Mouse (Mus musculus) hindbrain, embryonic 10.5 days (tissue): ENCODE measurements around the gene Tspan18. TPM values are rescaled to one million over a fixed set of nuclear protein-coding genes. Genes with fewer than 3 reads are reported as not detected.

Experiments used
- DNase-seq: peaks from one replicate; pipeline ENCODE4 v3.0.0-alpha.2; 2017; ENCODE audit warnings: low spot score
- H3K27ac ChIP-seq: fragments of 300-500 bp; sonication (generic); 2 replicates; pipeline ENCODE4 v1.5.1; 2016; ENCODE audit warnings: mild to moderate bottlenecking, moderate library complexity
- H3K27me3 ChIP-seq: fragments of 300-500 bp; sonication (generic); 2 replicates; pipeline ENCODE4 v1.6.1; 2016; ENCODE audit warnings: mild to moderate bottlenecking; ENCODE audit not compliant: poor library complexity, insufficient read depth, severe bottlenecking
- H3K36me3 ChIP-seq: fragments of 300-500 bp; sonication (generic); 2 replicates; pipeline ENCODE4 v1.6.1; 2016; ENCODE audit warnings: mild to moderate bottlenecking, moderate library complexity
- H3K4me1 ChIP-seq: fragments of 300-500 bp; sonication (generic); replicated peaks from 2 replicates; pipeline ENCODE4 v1.6.1; 2016; ENCODE audit warnings: mild to moderate bottlenecking
- H3K4me3 ChIP-seq: fragments of 300-500 bp; sonication (generic); 2 replicates; pipeline ENCODE4 v1.5.1; 2016; ENCODE audit warnings: mild to moderate bottlenecking, moderate library complexity
- H3K9me3 ChIP-seq: fragments of 300-500 bp; sonication (generic); 2 replicates; pipeline ENCODE4 v1.6.1; 2016; ENCODE audit warnings: mild to moderate bottlenecking, moderate library complexity
- WGBS: fragments of 180-500 bp; shearing (Covaris S2); methylation state at CpG from one replicate; pipeline ENCODE4 v1.1.7; 2016; 5-methylcytosine and 5-hydroxymethylcytosine counted together
- polyA plus RNA-seq: library from polyadenylated mRNA; unstranded; fragments of >200 nt; fragmentation: Nextera tagmentation; extraction: Ambion mirVana; gene quantifications from 2 replicates; pipeline ENCODE4 v1.2.1, GENCODE M21; 2016

Gene Tspan18
- polyA plus RNA-seq, 1 experiment from 2014 or later, result 55.1 TPM

GRCm38 (mm10) chr2:93193806-93194205, 140.5 kb downstream of the Tspan18 start:
- Histone ChIP-seq H3K27ac (peak overlapping the region; percentile 97), H3K9me3 (no peaks in the 10 kb centered on the region), H3K4me1 (peaks cover 89% of the 10 kb centered on the region), H3K27me3 (no peaks in the 10 kb centered on the region), H3K36me3 (peaks cover 80% of the 10 kb centered on the region), H3K4me3 (no peak overlapping the region)
- DNase-seq, result no peak
- 60% methylated on average over 4 of the region's 4 CpGs for WGBS

- Histone ChIP-seq H3K9me3 (no peaks in the 10 kb centered on the region), H3K4me1 (peaks cover 86% of the 10 kb centered on the region), H3K27ac (peak overlapping the region; percentile 97), H3K27me3 (0 out of 2 replicates have a peak, but pooled peaks cover under 1% of the 10 kb centered on the region), H3K36me3 (peaks cover 68% of the 10 kb centered on the region), H3K4me3 (peak overlapping the region; percentile 92)
- DNase-seq, result no peak
- 7% methylated on average over 6 of the region's 6 CpGs for WGBS
Observed at GRCm38 (mm10) chr2:93192671-93193080, 141.6 kb downstream of the Tspan18 start.

GRCm38 (mm10) chr2:93192182-93192560, 142.1 kb downstream of the Tspan18 start:
- H3K4me3 ChIP-seq, result peak overlapping the region; percentile 92
- H3K36me3 ChIP-seq, result peaks cover 63% of the 10 kb centered on the region
- H3K4me1 ChIP-seq, result peaks cover 89% of the 10 kb centered on the region
- WGBS, result 50% methylated on average over 9 of the region's 9 CpGs
- no peak for DNase-seq
- peak overlapping the region; percentile 97 for H3K27ac ChIP-seq
- no peaks in the 10 kb centered on the region for H3K9me3 ChIP-seq
- H3K27me3 ChIP-seq, result 0 out of 2 replicates have a peak, but pooled peaks cover 3% of the 10 kb centered on the region

DNA sequence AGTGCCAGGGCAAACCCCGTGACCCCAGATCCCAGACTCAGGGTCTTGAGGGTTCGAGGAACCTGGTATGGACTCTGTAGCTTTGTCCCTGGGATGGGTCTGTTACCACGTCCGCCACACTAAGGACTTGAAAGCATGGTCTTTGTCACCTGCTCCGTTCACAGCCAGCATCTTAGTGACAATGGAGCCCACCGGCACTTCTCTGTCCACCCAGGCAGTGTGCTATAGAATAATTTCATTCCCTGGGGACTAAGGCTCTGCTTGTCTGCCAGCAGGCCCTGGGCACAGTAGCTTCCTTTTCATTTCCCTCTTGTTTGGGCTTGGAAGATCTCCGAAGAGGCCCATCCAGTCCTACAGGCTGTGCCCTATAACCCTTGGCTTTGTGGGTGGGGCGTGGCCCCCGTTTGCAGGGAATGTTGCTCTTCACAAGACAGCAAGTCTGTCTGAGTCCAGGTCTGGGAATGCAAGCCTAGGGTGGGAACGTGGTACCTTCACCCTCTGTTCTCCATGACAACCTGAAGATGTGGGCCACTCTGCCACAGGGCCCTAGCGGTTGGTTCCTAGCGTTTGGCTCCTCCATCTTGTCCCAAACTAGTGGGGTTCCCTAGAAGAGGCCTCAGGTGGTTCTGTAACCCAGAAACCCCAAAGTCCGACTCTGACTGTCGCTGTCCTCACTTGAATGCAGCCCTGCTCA, 142.7 kb downstream of the Tspan18 start:
- H3K4me1 ChIP-seq, result peaks cover 91% of the 10 kb centered on the region
- WGBS, result 46% methylated on average over 14 of the region's 14 CpGs
- no peaks in the 10 kb centered on the region for H3K9me3 ChIP-seq
- H3K36me3 ChIP-seq, result peaks cover 58% of the 10 kb centered on the region
- peak overlapping the region; percentile 92 for H3K4me3 ChIP-seq
- DNase-seq, result no peak
- H3K27ac ChIP-seq, result peak overlapping the region; percentile 97
- peaks cover 8% of the 10 kb centered on the region for H3K27me3 ChIP-seq

DNA sequence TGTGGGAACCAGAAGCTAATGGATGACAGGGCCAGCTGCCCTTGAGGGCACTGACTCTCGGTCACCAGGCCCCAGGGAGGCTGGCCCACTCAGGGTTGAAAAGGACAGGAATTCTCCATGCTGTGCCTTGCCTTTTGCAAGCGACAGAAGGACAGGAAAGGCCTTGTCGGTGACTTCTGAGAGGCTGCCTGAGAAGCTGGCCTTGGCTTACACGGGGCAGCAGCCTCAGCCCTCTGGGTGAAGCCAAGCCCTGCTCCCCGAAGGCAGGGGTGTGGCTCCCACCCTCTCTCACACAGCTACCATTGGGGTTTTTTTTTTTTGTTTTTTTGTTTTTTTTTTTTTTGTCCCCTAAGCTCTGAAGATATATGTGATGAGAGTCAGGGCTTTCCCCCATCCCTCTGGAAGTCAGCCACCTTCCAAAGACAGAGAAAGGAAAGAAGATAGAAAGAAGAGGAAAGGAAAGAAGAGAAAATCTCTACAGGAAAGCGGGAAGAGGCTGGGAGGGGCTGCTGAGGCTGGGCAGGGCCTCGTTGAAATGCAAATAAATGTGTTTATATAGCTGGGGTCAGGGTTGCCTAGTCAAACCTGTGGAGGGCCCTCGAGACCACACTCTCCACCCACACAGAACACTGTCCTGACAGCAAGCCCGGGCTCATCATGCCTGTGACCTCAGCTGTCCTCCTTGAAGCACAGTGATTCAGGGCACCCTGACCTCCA, 143.4 kb downstream of the Tspan18 start:
- peak overlapping the region; percentile 92 for H3K4me3 ChIP-seq
- peaks cover 51% of the 10 kb centered on the region for H3K36me3 ChIP-seq
- peaks cover 15% of the 10 kb centered on the region for H3K27me3 ChIP-seq
- H3K27ac ChIP-seq, result peak overlapping the region; percentile 97
- H3K4me1 ChIP-seq, result peaks cover 86% of the 10 kb centered on the region
- 5% methylated on average over 9 of the region's 9 CpGs for whole genome bisulfite sequencing
- peak; percentile 77 for DNase-seq
- no peaks in the 10 kb centered on the region for H3K9me3 ChIP-seq

DNA sequence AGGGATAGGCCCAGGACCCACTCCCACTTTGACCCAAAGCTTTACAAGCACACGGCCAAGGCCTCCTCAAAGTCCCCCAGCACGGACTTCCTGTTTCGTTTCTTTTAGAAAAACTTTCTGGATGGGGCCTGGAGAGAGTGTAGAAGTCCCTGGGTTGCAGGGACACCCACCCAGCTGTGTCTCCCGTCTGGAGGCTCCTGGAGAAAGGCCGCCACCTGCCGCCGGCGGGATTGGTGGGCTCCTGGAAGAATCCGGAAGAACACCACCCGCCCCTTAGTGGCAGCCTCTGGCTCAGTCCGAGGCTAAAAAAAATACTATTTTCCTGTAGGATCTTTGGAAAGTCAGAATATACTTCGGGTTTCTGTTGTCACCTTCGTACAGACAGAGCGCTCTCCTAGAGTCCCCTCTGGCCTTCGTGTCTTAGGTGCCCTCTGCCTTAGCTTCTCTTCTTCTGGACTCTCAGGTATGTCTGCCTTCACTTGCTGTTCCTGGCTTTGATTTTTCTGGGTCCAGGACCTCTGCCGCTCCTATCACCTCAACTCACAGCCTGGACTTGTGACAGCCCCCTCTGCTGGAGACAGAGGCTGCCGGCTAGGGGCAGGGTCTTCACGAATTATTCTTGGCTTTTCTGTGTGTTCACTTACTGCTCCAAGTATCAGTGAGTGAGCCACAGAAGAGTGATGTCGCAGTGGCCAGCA, 145.4 kb downstream of the Tspan18 start:
- 8% methylated on average over 19 of the region's 19 CpGs for WGBS
- Histone ChIP-seq H3K9me3 (no peaks in the 10 kb centered on the region), H3K36me3 (peaks cover 31% of the 10 kb centered on the region), H3K4me1 (peaks cover 71% of the 10 kb centered on the region), H3K27me3 (peaks cover 34% of the 10 kb centered on the region), H3K4me3 (peak overlapping the region; percentile 92), H3K27ac (peak overlapping the region; percentile 97)
- DNase-seq, result peak; percentile 62

- H3K27me3 ChIP-seq, result peaks cover 41% of the 10 kb centered on the region
- peaks cover 26% of the 10 kb centered on the region for H3K36me3 ChIP-seq
- peak; percentile 68 for DNase-seq
- H3K4me1 ChIP-seq, result peaks cover 68% of the 10 kb centered on the region
- WGBS, result under 1% methylated on average over 53 of the region's 53 CpGs
- H3K9me3 ChIP-seq, result no peaks in the 10 kb centered on the region
- peak overlapping the region; percentile 92 for H3K4me3 ChIP-seq
- H3K27ac ChIP-seq, result peak overlapping the region; percentile 97
Observed at GRCm38 (mm10) chr2:93188020-93188760, 146.1 kb downstream of the Tspan18 start.

DNA sequence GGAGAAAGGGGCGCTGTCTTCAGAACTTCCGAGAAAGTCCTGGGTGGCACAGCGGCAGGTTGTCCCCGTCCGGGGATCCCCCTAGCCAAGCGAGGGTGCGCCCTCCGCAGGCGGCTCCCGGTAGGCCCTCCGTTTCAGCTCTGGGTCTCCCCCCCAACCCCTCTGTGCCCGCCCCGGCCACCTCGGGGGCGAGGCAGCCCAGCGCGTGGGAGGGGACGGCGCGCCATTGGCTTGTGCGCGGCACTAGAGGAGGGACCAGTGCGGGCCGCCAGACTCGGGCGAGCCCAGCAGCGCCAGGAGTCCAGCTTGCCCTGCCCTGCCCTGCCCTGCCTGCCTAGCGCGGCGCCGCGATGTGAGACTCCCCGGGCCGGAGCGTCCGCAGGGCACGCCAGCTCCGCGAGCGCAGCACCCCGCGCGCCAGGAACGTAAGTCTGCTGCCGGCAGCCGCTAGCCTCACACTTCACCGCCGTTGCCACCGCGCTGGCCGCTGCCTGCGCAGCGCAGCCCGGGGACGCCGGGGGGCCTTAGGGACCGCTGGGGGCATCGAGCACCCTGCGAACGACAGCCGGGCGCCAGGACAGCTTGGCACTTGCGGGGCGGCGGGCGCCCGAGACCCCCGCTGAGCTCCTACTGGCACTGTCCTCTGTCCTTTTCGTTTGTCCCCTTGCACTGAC, 146.8 kb downstream of the Tspan18 start, which contains the start of gene Trp53i11:
Gene Trp53i11, plus strand, starts transcription at position 226 of the 674 bp plus-strand sequence.
- Histone ChIP-seq H3K36me3 (peaks cover 21% of the 10 kb centered on the region), H3K27me3 (peaks cover 48% of the 10 kb centered on the region), H3K4me3 (peak within 1 kb of the TSS; percentile 92), H3K9me3 (no peaks in the 10 kb centered on the region), H3K27ac (peak within 1 kb of the TSS; percentile 97), H3K4me1 (peaks cover 68% of the 10 kb centered on the region)
- DNase-seq, result peak; percentile 91
- WGBS, result under 1% methylated on average over 68 of the region's 69 CpGs

DNA sequence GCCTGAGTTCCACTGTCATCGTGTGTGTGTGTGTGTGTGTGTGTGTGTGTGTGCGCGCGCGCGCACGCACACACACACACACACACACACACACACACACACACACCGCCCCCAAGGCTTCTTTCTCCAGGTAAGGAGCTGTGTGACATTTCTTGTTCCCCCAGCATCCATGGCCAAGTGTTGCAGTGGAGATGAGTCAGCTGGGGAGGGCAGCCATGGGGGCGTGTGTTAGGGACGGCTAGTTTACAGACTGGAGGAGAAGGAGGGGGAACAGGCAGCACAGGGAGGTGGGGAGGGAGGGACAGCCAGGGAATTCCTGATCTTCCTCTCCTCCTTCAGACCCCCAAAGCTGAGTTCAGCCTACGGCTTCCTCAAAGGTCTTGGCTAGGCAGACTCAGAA, 151.4 kb downstream of the Tspan18 start:
- Histone ChIP-seq H3K27me3 (peaks cover 94% of the 10 kb centered on the region), H3K4me1 (peaks cover 70% of the 10 kb centered on the region), H3K36me3 (no peaks in the 10 kb centered on the region), H3K4me3 (no peak overlapping the region), H3K27ac (peak overlapping the region; percentile 40), H3K9me3 (no peaks in the 10 kb centered on the region)
- WGBS, result 69% methylated on average over 10 of the region's 11 CpGs
- no peak for DNase-seq

GRCm38 (mm10) chr2:93180077-93180844, 154.0 kb downstream of the Tspan18 start:
- DNase-seq, result no peak
- Histone ChIP-seq H3K27me3 (peaks cover 95% of the 10 kb centered on the region), H3K4me1 (peaks cover 87% of the 10 kb centered on the region)

DNA sequence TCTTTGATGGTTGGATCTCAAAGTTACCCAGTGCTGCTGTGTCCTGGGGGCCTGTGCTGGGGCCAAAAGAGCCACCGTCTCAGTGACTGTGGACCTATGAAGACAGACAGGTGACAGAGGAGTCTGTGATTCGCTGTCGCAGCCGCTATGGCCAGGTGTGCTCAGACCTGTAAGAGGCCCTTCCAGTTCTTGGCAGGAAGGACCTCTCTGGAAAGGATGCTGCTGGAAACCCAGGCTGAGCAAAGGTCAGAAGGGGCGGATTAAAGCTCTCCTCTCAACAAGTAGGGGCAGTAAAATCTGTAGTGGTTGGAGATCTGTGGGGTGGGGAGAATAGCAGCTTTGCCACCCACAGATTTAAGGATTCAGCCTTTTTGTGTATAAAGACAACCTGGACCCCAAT, 154.7 kb downstream of the Tspan18 start:
- WGBS, result 38% methylated on average over 5 of the region's 5 CpGs
- Histone ChIP-seq H3K27me3 (peaks cover 89% of the 10 kb centered on the region), H3K9me3 (no peaks in the 10 kb centered on the region), H3K4me3 (peak overlapping the region; percentile 53), H3K27ac (peak overlapping the region; percentile 91), H3K36me3 (no peaks in the 10 kb centered on the region), H3K4me1 (peaks cover 93% of the 10 kb centered on the region)
- DNase-seq, result no peak

More at GRCm38 (mm10) chr2:93180077-93180844, 154.0 kb downstream of the Tspan18 start:
- H3K4me3 ChIP-seq, result peak overlapping the region; percentile 53
- H3K27ac ChIP-seq, result peak overlapping the region; percentile 91
- WGBS, result 1% methylated on average over 41 of the region's 41 CpGs
- H3K9me3 ChIP-seq, result no peaks in the 10 kb centered on the region
- H3K36me3 ChIP-seq, result no peaks in the 10 kb centered on the region
